Mouse (Mus musculus): ENCODE results near the gene Nanp. TPM values are rescaled to one million over a fixed set of nuclear protein-coding genes. Genes with fewer than 3 reads are reported as not detected.

The Nanp gene
- 42.0 and 43.9 TPM in 2 replicates for polyA plus RNA-seq (2015; fragmentation: Nextera tagmentation; extraction: Ambion mirVana)

DNA sequence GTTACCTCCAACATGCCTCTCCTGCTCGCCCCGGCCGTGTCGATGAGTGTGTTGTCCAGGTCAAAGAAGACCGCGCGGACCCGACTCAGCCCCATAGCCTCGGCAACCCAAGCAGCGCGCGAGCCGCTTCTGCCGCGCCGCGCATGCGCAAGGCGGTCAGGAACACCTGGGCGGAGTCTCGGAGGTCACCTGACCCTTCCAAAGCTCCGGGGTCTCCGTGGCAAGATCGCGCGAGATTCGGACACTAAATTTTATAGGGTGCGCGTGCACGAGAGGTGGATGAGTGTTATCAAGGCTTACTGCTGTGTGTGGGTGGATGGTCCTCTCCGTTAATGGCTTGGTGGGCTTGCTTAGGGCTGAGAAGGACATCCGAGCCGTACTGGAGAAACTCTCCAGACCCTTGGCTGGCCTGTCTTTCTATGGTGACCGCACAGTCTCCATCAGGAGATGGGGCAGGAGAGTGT, at the start of gene Nanp, which contains the start of gene Ninl:
TSS of gene Nanp (minus strand) at position 167 of the 464 bp plus-strand sequence.
TSS of gene Ninl (minus strand) at position 151 of the 464 bp plus-strand sequence.
- Histone ChIP-seq H3K27me3 (no peaks in the 10 kb centered on the region), H3K4me3 (replicated peaks) (peak within 1 kb of the TSS; percentile 84), H3K4me1 (peaks cover 12% of the 10 kb centered on the region), H3K36me3 (0 out of 2 replicates have a peak, but pooled peaks cover under 1% of the 10 kb centered on the region), H3K9ac (peak within 1 kb of the TSS; percentile 90), H3K4me2 (replicated peaks) (peak within 1 kb of the TSS; percentile 84), H3K27ac (replicated peaks) (peak within 1 kb of the TSS; percentile 71), H3K9me3 (replicated peaks) (no peaks in the 10 kb centered on the region)
- under 1% methylated on average over 34 of the region's 34 CpGs for WGBS
- ATAC-seq (ENCODE audit: insufficient number of reproducible peaks, low FRiP score, low TSS enrichment, low read depth): peak; percentile 90

DNA sequence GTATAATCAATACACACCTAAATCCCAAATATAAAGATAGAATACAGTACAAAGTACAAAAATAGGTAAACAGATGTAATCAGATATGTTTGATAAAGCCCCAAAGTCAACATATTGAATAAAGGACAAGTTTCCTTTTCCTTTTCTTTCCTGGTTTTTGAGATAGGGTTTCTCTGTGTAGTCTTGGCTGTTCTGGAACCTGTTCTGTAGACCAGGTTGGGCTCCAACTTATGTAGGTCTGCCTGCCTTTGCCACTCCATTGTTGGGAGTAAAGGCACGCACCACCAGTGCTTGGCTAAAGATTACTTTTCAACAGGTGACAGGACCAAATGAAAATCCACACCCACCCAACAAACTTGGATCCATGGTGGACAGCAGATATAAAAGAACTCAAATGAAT, 17.4 kb upstream of the Nanp start:
- ATAC-seq (ENCODE audit: insufficient number of reproducible peaks, low FRiP score, low TSS enrichment, low read depth): no peak
- no peaks in the 10 kb centered on the region for H3K27me3 ChIP-seq
- no peaks in the 10 kb centered on the region for H3K36me3 ChIP-seq
- H3K27ac ChIP-seq (replicated peaks): no peak overlapping the region
- no peaks in the 10 kb centered on the region for H3K4me1 ChIP-seq
- H3K9me3 ChIP-seq (replicated peaks): no peaks in the 10 kb centered on the region
- H3K9ac ChIP-seq: no peak overlapping the region
- WGBS: 88% methylated on average over 1 of the region's 1 CpGs
- H3K4me2 ChIP-seq (replicated peaks): no peak overlapping the region
- H3K4me3 ChIP-seq (replicated peaks): no peak overlapping the region

DNA sequence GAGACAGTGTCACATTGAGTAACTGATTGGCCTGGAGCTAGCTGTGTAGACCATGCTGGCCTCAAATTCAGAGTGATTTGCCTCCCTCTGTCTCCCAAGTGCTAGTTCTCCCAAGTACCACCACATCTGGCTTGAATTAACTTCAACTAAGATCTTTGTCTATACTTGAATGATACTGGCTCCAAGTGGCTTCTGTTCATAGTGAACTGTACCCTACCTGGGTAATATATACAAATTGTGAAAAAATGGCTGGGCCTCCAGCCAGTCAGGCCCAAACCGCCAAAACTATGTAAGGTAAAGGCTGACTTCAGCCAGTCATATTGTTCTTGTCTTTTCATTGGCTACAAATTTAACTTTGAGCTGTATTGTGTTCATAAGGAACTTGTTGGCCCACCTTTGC, 1.2 kb upstream of the Nanp start:
- Histone ChIP-seq H3K4me2 (replicated peaks) (no peak overlapping the region), H3K27ac (replicated peaks) (no peak overlapping the region), H3K9me3 (replicated peaks) (no peaks in the 10 kb centered on the region), H3K4me1 (peaks cover 12% of the 10 kb centered on the region), H3K9ac (no peak overlapping the region), H3K4me3 (replicated peaks) (no peak overlapping the region), H3K27me3 (no peaks in the 10 kb centered on the region), H3K36me3 (no peaks in the 10 kb centered on the region)
- ATAC-seq (ENCODE audit: insufficient number of reproducible peaks, low FRiP score, low TSS enrichment, low read depth): no peak
- WGBS: 89% methylated on average over 1 of the region's 1 CpGs

DNA sequence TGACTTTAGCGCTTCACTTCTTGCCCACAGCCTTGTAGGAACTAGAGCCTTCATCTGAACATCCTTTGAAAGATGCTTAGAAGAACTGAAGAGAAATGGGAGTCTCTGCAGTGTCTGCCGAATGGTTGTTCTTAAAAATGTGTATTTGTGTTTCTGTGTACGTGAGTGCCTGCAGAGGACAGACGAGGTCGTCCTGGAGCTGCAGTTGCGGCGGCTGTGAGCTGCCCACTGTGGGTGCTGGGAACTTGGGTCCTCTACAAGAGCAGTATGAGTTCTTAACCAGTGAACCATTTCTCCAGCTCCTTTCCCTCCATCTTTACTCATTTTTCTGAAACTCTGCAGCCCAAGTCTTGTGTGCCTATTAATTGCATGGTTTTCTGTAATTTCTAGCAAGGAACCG, 528 bp upstream of the Nanp start:
- Histone ChIP-seq H3K4me3 (replicated peaks) (peak overlapping the region; percentile 84), H3K27me3 (no peaks in the 10 kb centered on the region), H3K36me3 (no peaks in the 10 kb centered on the region), H3K9ac (peak overlapping the region; percentile 56), H3K4me2 (replicated peaks) (peak overlapping the region; percentile 84), H3K9me3 (replicated peaks) (no peaks in the 10 kb centered on the region), H3K27ac (replicated peaks) (peak overlapping the region; percentile 51; the same call in 1 of the 2 replicates), H3K4me1 (peaks cover 12% of the 10 kb centered on the region)
- no peak for ATAC-seq (ENCODE audit: insufficient number of reproducible peaks, low FRiP score, low TSS enrichment, low read depth)
- 39% methylated on average over 8 of the region's 8 CpGs for WGBS

DNA sequence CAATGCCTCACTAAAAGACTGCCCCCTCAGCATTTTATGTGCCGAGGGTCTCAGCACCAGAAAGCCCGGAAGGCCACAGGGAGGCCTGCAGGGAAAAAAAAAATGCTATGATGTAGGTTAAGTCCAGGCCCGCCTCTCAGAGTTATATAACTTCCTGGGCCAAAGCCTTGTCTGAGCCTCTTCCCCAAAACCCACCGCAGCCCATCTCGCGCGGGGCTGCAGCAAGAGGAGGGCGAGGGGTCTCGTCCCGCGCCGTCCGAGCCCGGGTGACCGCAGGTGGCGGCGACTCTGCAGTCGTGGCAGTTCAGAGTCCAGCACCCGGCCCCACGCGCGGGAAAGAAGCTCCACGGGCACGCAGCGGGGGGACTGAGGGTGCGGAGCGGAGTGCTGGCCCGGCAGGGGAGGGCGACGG, 381 bp downstream of the Nanp start:
- Histone ChIP-seq H3K4me1 (peaks cover 12% of the 10 kb centered on the region), H3K4me3 (replicated peaks) (peak overlapping the region; percentile 84)

DNA sequence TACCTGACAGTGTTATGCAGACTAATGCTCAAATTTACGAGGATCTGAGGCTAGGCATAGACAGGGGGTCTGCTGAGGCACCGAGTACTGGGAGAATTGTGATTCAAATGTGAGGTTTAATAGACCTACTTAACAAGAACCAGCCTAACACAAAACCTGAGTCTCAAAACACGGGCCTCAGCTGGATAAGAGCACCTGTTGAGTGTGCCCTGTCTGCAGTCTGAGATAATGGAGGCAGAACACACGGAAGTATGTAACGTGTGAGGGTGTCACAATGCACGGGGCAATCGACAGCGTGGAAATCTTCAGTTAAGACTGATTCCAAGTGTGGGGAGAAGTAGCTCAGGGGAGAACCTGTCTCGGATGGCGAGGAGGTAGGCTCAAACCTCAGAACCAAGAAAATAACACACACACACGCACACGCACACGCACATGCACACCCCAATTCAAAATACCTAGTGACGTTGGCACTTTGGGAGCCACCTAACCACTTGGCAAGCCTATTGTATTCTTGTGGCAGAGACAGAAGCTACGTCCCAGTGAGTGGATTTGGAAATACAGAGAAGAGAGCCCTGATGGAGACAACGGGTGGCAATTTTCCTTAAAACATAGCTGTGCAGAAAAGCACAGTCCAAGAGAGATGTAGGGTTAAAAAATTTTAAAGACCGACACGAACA, 1.2 kb downstream of the Nanp start:
- H3K9ac ChIP-seq: peak overlapping the region; percentile 90
- H3K27ac ChIP-seq (replicated peaks): peak overlapping the region; percentile 71; the same call in 1 of the 2 replicates
- peaks cover 12% of the 10 kb centered on the region for H3K4me1 ChIP-seq
- peak overlapping the region; percentile 84 for H3K4me3 ChIP-seq (replicated peaks)
- H3K4me2 ChIP-seq (replicated peaks): peak overlapping the region; percentile 84
- H3K27me3 ChIP-seq: no peaks in the 10 kb centered on the region
- peaks cover 6% of the 10 kb centered on the region; the same call in 1 of the 2 replicates for H3K36me3 ChIP-seq
- H3K9me3 ChIP-seq (replicated peaks): no peaks in the 10 kb centered on the region
- ATAC-seq (ENCODE audit: insufficient number of reproducible peaks, low FRiP score, low TSS enrichment, low read depth): no peak
- 60% methylated on average over 18 of the region's 18 CpGs for WGBS

More for the DNA sequence above, 381 bp downstream of the Nanp start:
- Histone ChIP-seq H3K9ac (peak overlapping the region; percentile 90), H3K4me2 (replicated peaks) (peak overlapping the region; percentile 84), H3K27ac (replicated peaks) (peak overlapping the region; percentile 71), H3K36me3 (0 out of 2 replicates have a peak, but pooled peaks cover 4% of the 10 kb centered on the region), H3K9me3 (replicated peaks) (no peaks in the 10 kb centered on the region), H3K27me3 (no peaks in the 10 kb centered on the region)
- peak; percentile 70 for ATAC-seq (ENCODE audit: insufficient number of reproducible peaks, low FRiP score, low TSS enrichment, low read depth)
- 1% methylated on average over 30 of the region's 30 CpGs for WGBS

DNA sequence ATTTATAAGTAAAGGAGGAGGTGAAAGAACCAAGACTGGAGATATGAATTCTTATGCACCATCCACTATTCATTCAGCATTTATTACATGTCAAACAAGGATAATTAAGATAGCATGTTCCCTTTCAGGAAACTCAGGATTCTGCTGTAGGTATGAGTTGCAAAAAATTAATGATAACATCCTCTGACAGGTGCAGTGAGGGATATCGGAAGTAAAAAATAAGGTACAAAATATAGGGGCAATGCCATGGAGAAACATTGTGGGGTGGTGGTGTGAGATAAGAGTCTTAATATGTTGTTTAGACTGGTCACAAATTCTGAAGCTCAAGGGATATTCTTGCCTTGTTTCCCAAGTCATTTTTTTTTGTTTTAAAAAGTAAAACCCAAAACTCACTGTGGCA, 1.9 kb downstream of the Nanp start:
- WGBS: 98% methylated on average over 1 of the region's 1 CpGs
- no peaks in the 10 kb centered on the region for H3K9me3 ChIP-seq (replicated peaks)
- peaks cover 7% of the 10 kb centered on the region; the same call in 1 of the 2 replicates for H3K36me3 ChIP-seq
- H3K4me3 ChIP-seq (replicated peaks): no peak overlapping the region
- H3K4me2 ChIP-seq (replicated peaks): no peak overlapping the region
- no peak for ATAC-seq (ENCODE audit: insufficient number of reproducible peaks, low FRiP score, low TSS enrichment, low read depth)
- peaks cover 12% of the 10 kb centered on the region for H3K4me1 ChIP-seq
- H3K27ac ChIP-seq (replicated peaks): no peak overlapping the region
- no peak overlapping the region for H3K9ac ChIP-seq
- H3K27me3 ChIP-seq: no peaks in the 10 kb centered on the region

DNA sequence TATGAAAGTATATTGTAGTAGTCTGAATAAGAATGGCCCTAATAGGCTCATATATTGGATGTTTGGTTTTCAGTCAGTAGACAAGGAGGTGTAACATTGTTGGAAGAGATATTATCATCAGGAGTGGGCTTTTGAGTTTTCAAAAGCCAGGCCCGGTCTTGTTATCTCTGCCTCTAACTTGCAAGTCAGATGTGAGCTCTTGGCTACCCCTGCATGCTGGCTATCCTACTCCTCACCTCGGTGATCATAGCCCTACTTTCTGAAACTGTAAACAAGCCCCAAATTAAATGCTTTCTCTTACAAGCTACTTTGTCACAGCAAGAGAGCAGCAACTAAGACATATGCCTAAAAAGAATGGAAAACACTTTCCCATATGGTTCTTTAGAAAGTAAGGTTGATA, 2.5 kb downstream of the Nanp start:
- ATAC-seq (ENCODE audit: insufficient number of reproducible peaks, low FRiP score, low TSS enrichment, low read depth): no peak
- peaks cover 7% of the 10 kb centered on the region; the same call in 1 of the 2 replicates for H3K36me3 ChIP-seq
- no peak overlapping the region for H3K9ac ChIP-seq
- H3K4me1 ChIP-seq: peaks cover 12% of the 10 kb centered on the region
- H3K4me3 ChIP-seq (replicated peaks): no peak overlapping the region
- H3K27me3 ChIP-seq: no peaks in the 10 kb centered on the region
- H3K9me3 ChIP-seq (replicated peaks): no peaks in the 10 kb centered on the region
- H3K4me2 ChIP-seq (replicated peaks): no peak overlapping the region
- 92% methylated on average over 2 of the region's 2 CpGs for WGBS
- no peak overlapping the region for H3K27ac ChIP-seq (replicated peaks)

DNA sequence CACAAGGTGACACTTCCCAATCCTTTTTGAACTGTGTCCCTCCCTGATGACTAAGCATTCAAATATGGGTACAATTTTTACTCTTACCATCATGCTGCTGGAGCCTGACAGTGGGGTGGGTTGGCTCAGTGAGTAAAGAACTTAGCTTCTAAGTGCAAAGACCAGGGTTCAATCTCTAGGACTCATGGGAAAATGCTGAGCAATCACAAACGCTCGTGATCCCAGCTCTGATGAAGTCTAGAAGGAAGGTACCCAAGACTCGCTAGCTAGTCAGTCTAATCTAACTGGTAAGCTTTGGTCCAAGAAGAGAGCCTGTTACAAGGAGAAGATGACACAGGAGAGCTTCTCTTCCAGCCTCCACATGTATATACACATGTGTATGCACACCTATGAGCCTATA, 4.8 kb downstream of the Nanp start:
- Histone ChIP-seq H3K9me3 (replicated peaks) (no peaks in the 10 kb centered on the region), H3K4me2 (replicated peaks) (no peak overlapping the region), H3K36me3 (peaks cover 7% of the 10 kb centered on the region; the same call in 1 of the 2 replicates), H3K9ac (no peak overlapping the region), H3K27me3 (no peaks in the 10 kb centered on the region), H3K27ac (replicated peaks) (no peak overlapping the region), H3K4me3 (replicated peaks) (no peak overlapping the region), H3K4me1 (peaks cover 8% of the 10 kb centered on the region)
- 92% methylated on average over 3 of the region's 3 CpGs for WGBS
- no peak for ATAC-seq (ENCODE audit: insufficient number of reproducible peaks, low FRiP score, low TSS enrichment, low read depth)

DNA sequence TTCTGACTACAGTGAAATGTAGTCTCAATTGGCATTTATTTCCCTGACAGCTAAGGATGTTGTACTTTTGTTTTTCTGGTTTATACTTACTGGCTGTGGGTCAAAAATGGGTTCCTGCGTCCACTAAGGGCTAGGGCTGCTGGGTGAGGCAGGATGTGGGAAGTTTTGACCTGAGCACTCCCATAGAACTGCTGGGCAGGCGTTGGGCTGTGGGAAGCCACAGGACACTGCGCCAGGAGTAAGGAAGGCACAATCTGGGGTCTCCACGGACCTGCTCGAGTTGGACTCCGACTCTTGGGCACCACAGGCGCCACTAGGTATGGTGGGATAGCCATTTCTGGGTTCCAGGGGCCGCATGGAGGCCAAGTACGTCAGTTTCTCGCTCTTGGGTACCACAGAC, 18.0 kb downstream of the Nanp start:
- peaks cover 9% of the 10 kb centered on the region; the same call in 1 of the 2 replicates for H3K36me3 ChIP-seq
- WGBS: 89% methylated on average over 10 of the region's 10 CpGs
- no peak overlapping the region for H3K4me3 ChIP-seq (replicated peaks)

DNA sequence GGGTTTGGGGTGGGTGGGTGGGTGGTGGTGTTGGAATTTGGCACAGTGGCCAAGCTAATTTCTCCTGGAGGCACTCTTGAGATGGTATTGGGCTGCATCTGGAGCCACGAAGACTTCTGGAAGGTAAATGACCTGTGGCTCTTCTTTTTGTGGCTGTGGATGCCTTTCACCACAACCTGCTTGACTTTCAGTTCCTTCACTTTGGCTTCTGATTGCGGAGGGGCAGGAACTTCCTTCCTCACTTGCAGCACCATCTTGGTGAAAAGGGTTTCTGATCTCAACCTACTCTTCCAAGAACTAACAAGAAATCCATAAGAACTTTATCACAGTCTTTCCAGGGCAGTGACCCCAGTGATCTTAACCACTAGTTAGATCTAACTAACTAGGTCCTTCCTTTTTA, 23.9 kb downstream of the Nanp start:
- ATAC-seq (ENCODE audit: insufficient number of reproducible peaks, low FRiP score, low TSS enrichment, low read depth): no peak
- Histone ChIP-seq H3K4me3 (replicated peaks) (no peak overlapping the region), H3K4me2 (replicated peaks) (no peak overlapping the region), H3K27ac (replicated peaks) (no peak overlapping the region), H3K36me3 (no peaks in the 10 kb centered on the region), H3K9ac (no peak overlapping the region), H3K4me1 (no peaks in the 10 kb centered on the region), H3K9me3 (replicated peaks) (no peaks in the 10 kb centered on the region), H3K27me3 (no peaks in the 10 kb centered on the region)
- 61% methylated on average over 2 of the region's 2 CpGs for WGBS

More for the DNA sequence above, 18.0 kb downstream of the Nanp start:
- Histone ChIP-seq H3K4me2 (replicated peaks) (no peak overlapping the region), H3K4me1 (no peaks in the 10 kb centered on the region), H3K27ac (replicated peaks) (no peak overlapping the region), H3K9ac (no peak overlapping the region), H3K9me3 (replicated peaks) (no peaks in the 10 kb centered on the region), H3K27me3 (no peaks in the 10 kb centered on the region)
- ATAC-seq (ENCODE audit: insufficient number of reproducible peaks, low FRiP score, low TSS enrichment, low read depth): no peak
